Mouse (Mus musculus) frontal cortex, postnatal 14 days (tissue): Measurements from ENCODE around the gene Sod2.
A peak's percentile ranks its signal among the peaks of the same experiment; 100 is the strongest.
"Not testable (repeated sequence)": the region's sequence is repeated elsewhere in the genome, so short reads cannot be mapped to it uniquely, and the experiment has no call there.

Experiments
- DNase-seq, 2 experiments: peaks; one replicate each; pipeline ENCODE4 v3.0.0; 2022; ENCODE audit warnings: low spot score in 2 of 2

Gene Sod2

GRCm38 (mm10) chr17:13006546-13006945 lies at the start of gene Sod2:
Gene Sod2, plus strand, starts transcription at chr17:13006846.
- DNase-seq, result not testable (repeated sequence)

DNA sequence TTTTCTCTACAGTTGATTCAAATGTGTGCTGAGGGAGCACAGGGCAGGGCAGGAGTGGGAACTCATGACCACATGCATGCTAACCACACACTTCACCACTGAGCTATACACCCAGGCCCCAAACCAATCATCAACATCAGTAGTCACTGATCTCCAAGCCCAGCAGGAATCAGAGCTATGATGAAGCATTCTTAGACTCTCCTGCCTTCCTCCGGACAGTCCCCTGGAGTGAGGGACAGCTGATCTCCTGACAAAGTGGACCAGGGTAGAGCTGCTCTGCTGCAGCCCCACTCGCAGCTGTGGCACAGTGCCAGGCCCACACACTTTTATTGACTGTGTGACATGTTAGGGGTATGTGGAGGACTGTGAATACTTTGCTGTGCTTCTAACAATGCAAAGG lies 47.3 kb upstream of the Sod2 start:
- DNase-seq, result not testable (repeated sequence)

GRCm38 (mm10) chr17:12960331-12960873 lies 46.2 kb upstream of the Sod2 start, which contains the start of gene Acat2:
Gene Acat2, minus strand, starts transcription at chr17:12960747.
- DNase-seq, result peak; percentile 93

GRCm38 (mm10) chr17:12963476-12963875 lies 43.2 kb upstream of the Sod2 start:
- DNase-seq, result no peak

DNA sequence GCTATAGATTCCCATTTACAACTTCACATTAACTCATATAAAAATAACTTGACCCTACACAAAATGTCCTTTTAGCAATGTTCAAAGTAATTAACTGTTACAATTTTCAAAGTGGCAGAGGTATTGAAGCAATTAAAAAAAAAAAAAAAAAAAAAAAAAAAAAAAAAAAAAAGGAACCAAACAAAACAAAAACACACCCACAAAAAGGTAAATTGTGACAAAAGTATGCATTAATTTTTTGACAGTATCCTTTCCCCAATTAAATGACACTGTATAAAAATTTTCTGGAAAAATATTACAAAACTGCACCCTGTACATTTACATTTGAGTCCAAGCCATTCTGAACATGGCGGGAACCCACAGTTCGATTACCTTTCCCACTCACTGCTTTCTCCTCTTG lies 39.5 kb upstream of the Sod2 start:
- DNase-seq, result no peak

GRCm38 (mm10) chr17:12973851-12974250 lies 32.8 kb upstream of the Sod2 start:
- DNase-seq, result no peak

DNA sequence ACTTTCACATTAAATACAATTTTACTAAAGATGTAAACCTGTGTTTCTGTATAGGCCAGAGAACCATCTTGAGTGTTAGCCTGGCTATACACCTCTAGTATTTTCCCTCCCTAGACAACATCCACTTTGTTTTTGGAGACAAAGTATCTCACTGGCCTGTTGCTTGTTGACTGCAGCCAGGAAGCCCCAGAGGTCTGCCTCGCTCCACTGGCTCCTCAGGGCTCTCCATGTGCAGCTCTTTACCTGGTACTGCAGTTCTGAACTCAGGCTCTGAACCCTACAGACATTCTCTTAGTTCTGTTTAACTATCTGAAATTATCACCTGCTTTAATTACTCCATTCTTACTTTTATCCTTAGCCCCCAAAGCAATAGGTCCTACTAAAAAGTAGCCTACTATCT lies 28.1 kb upstream of the Sod2 start:
- DNase-seq, result no peak

DNA sequence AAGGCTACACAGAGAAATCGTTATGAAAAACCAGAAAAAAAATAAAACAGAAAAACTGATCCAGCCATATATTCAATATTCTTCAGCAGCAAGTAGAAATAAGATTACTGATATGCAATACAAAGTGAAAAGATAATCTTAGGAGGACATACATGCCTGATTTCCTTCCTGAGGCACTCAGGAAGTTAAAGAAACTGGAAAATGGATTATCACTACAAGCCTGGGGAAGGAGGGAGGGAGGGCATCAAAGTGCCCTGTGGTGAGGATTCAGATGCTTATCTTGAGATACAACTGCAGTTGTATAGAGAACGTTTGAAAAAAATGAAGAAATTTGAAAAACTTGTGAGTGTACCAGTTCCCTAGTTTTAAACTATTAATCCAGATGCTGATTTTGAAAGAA lies 22.7 kb upstream of the Sod2 start:
- DNase-seq, result no peak

GRCm38 (mm10) chr17:12988096-12988495 lies 18.6 kb upstream of the Sod2 start:
- not testable (repeated sequence) for DNase-seq

GRCm38 (mm10) chr17:12990567-12991145 lies 16.0 kb upstream of the Sod2 start:
- no peak for DNase-seq

DNA sequence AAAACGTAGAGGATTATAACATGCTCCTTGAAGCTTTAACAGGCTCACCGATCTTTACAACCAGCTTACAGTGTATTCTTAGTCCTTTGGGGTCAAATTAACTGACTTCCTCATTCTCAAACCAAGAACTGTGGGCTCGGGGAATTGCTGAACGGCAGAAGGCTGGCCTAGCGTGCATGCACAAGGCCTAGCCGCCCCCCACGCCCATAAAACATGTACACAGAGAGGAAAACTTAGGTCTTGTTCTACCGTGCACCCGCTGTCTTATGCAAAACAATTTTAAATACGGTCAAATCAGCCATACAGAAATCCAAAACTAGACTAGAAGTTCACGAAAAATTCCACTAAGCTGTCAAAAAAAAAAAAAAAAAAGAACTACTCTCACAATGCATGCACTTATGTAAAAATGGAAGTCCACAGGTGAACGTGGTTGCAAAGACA lies 15.4 kb upstream of the Sod2 start:
- no peak for DNase-seq

- peak; percentile 79 to 80 for DNase-seq
Observed at GRCm38 (mm10) chr17:12991635-12992358, 14.8 kb upstream of the Sod2 start.

DNA sequence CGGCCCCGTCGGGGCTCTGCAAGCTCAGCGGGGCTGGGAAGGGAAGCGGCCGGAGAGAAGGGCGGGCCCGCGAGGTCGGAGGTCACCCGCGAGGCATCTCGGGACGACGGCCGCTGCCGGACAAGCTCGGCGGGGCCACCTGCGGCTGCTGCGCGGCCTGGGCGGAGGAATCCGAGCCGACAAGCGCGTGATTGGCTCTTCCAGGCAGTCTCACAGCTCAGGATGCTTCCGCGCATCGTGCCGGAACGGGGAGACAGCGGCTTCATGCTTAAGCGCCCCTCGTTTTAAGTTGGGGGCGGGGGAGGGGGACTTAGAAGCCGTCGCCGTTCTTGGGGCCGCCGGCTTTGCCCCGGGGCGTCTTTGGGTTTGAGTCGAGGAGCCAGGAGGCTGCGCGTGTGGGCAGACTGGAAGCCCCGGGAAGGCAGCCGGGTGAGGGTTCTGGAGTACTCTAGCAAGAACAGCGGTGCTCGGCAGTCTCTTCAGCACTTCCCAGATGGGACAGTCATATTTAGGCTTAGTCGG lies 14.1 kb upstream of the Sod2 start:
- peak; percentile 90 to 91 for DNase-seq

GRCm38 (mm10) chr17:12994069-12994468 lies 12.6 kb upstream of the Sod2 start, which contains the start of gene Wtap:
Gene Wtap, minus strand, starts transcription at chr17:12994169.
- DNase-seq, result no peak

GRCm38 (mm10) chr17:12996345-12996744 lies 10.3 kb upstream of the Sod2 start:
- DNase-seq, result peak in 1 of 2 experiments; percentile 51

DNA sequence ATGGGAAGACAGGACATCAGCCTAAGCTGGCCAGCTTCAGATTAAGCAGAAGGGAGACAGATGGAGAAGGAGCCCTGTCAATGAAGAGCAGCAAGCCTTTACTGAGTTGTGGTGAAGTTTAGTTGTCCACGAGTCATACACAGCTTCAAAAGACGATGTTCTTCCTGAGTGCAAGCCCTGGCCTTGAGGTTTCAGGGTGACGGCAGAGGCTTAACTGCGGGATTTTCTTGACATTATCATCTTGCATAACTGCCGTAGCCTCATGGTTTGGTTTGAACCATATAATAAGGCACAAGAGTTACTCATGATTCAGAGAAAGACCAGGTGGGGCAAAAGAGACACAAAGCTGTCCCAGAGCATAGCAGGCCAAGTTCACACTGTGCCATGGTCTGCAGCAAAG lies 8.8 kb upstream of the Sod2 start:
- DNase-seq, result no peak

GRCm38 (mm10) chr17:12999069-12999468 lies 7.6 kb upstream of the Sod2 start:
- no peak for DNase-seq

GRCm38 (mm10) chr17:13002243-13002642 lies 4.4 kb upstream of the Sod2 start:
- DNase-seq, result not testable (repeated sequence)

GRCm38 (mm10) chr17:13004436-13004835 lies 2.2 kb upstream of the Sod2 start:
- not testable (repeated sequence) for DNase-seq

DNA sequence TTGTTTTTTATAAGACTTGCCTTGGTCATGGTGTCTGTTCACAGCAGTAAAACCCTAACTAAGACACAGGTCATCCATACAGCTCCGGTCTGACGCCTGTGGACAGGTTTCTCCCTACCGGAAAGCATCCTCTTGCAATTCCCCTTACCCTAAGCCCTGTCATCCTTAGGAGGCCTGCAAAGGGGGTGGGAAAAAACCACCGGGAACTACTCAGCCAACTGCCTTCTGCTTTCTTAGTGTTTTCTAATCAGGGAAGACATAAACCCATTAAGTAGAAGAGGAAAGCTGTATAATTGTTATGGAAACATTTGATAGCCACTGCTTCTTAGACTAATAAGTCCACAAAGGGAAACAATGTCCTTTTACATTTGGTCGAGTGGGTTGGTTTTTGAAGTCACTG lies 338 bp downstream of the Sod2 start:
- DNase-seq, result no peak

DNA sequence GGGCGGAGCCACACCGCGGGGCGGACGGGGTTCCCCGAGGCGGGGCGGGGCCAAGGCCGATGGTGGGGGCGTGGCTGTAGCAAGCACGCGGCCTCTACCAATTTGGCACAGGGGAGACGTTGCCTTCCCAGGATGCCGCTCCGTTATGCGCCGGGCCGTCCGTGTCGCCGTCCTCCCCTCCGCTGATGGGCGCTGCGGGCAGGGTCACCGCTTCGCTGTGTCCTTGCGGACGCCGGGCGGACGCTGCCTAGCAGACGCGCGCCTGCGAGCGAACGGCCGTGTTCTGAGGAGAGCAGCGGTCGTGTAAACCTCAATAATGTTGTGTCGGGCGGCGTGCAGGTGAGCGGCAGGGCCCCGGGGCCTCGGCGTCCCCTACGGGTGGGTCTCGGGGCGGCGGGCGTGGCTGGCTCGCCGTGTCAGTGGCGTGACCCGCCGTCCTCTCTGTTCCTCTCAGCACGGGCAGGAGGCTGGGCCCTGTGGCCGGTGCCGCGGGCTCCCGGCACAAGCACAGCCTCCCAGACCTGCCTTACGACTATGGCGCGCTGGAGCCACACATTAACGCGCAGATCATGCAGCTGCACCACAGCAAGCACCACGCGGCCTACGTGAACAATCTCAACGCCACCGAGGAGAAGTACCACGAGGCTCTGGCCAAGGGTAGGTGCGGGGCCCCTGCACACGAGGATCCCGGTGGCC lies 1.2 kb downstream of the Sod2 start:
- DNase-seq, result peak; percentile 94 to 97

DNA sequence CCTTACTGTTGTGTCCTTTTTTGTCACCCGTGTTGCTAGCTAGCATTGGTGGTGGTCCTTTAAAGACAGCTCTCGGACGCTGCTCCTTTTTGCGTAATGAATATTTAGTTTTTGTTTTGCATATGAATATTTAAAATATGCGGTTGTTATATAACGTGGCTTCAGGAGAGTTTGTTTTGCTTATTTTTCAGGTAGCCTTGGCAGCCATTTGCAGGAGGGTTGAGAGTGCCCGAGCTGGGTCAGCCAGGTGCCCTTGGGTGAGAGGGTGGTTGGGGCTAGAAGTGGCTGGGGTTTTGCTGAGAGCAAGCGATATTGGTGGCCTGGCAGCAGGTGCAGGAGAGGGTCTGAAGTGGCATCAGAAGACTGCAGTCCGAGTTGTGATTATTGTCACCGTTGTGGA lies 1.9 kb downstream of the Sod2 start:
- no peak for DNase-seq
